Mouse (Mus musculus): ENCODE data around the gene Tubgcp6. TPM values are rescaled to one million over a fixed set of nuclear protein-coding genes. Genes with fewer than 3 reads are reported as not detected.

Gene Tubgcp6
- polyA plus RNA-seq, 1 experiment from 2014 or later: 15.8 TPM

DNA sequence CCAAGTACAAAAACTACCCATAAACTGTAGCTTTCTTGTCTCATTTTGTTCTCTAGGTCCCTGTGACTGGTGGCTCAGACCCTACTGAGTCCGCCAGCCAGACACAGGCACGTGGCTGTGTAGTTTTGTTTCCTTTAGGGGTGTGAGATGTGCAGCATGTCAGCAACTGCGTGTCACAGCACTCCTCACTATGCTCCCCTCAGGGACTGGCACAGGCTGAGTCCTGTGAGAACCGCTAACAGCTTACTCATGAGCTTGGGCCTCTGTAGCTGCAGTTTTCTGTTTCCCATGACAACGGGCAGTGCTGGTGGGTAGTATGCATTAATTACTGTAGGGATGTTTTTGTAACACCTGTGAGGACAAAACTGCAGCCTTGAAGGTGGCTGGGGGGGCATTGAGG, 30.7 kb downstream of the Tubgcp6 start:
- no peak overlapping the region for H3K27ac ChIP-seq (replicated peaks)
- H3K27me3 ChIP-seq: no peaks in the 10 kb centered on the region
- no peak overlapping the region for H3K4me3 ChIP-seq
- no peak overlapping the region for H3K4me2 ChIP-seq
- H3K4me1 ChIP-seq (replicated peaks): peaks cover 24% of the 10 kb centered on the region
- 84% methylated on average over 5 of the region's 5 CpGs for WGBS
- H3K9ac ChIP-seq: no peak overlapping the region
- no peaks in the 10 kb centered on the region for H3K9me3 ChIP-seq
- no peak for ATAC-seq (ENCODE audit: low read depth)
- H3K36me3 ChIP-seq: peaks cover 63% of the 10 kb centered on the region

GRCm38 (mm10) chr15:89090662-89091061, 32.2 kb downstream of the Tubgcp6 start:
- Histone ChIP-seq H3K9me3 (no peaks in the 10 kb centered on the region), H3K27ac (replicated peaks) (no peak overlapping the region), H3K9ac (peak overlapping the region; percentile 98), H3K4me1 (replicated peaks) (peaks cover 24% of the 10 kb centered on the region), H3K4me3 (no peak overlapping the region; the same call in 1 of the 2 replicates), H3K36me3 (peaks cover 62% of the 10 kb centered on the region), H3K4me2 (peak overlapping the region; percentile 88), H3K27me3 (no peaks in the 10 kb centered on the region)
- ATAC-seq (ENCODE audit: low read depth): no peak
- 82% methylated on average over 4 of the region's 4 CpGs for WGBS

GRCm38 (mm10) chr15:89089248-89090051, 33.5 kb downstream of the Tubgcp6 start:
- H3K4me1 ChIP-seq (replicated peaks): peaks cover 24% of the 10 kb centered on the region
- H3K27me3 ChIP-seq: no peaks in the 10 kb centered on the region
- 4% methylated on average over 64 of the region's 68 CpGs for WGBS
- no peaks in the 10 kb centered on the region for H3K9me3 ChIP-seq
- H3K4me3 ChIP-seq: peak overlapping the region; percentile 97
- peak; percentile 75 for ATAC-seq (ENCODE audit: low read depth)
- H3K4me2 ChIP-seq: peak overlapping the region; percentile 88
- peak overlapping the region; percentile 82 for H3K27ac ChIP-seq (replicated peaks)
- H3K36me3 ChIP-seq: peaks cover 62% of the 10 kb centered on the region
- H3K9ac ChIP-seq: peak overlapping the region; percentile 98

GRCm38 (mm10) chr15:89088607-89089247, 34.2 kb downstream of the Tubgcp6 start, which contains the start of gene Selenoo:
TSS of gene Selenoo (plus strand) at chr15:89089084.
- Histone ChIP-seq H3K27me3 (no peaks in the 10 kb centered on the region), H3K9me3 (no peaks in the 10 kb centered on the region), H3K36me3 (peaks cover 62% of the 10 kb centered on the region), H3K4me2 (peak within 1 kb of the TSS; percentile 88), H3K4me3 (peak within 1 kb of the TSS; percentile 97), H3K27ac (replicated peaks) (peak within 1 kb of the TSS; percentile 82), H3K9ac (peak within 1 kb of the TSS; percentile 98), H3K4me1 (replicated peaks) (peaks cover 24% of the 10 kb centered on the region)
- ATAC-seq (ENCODE audit: low read depth): peak; percentile 91
- WGBS: 3% methylated on average over 38 of the region's 38 CpGs

DNA sequence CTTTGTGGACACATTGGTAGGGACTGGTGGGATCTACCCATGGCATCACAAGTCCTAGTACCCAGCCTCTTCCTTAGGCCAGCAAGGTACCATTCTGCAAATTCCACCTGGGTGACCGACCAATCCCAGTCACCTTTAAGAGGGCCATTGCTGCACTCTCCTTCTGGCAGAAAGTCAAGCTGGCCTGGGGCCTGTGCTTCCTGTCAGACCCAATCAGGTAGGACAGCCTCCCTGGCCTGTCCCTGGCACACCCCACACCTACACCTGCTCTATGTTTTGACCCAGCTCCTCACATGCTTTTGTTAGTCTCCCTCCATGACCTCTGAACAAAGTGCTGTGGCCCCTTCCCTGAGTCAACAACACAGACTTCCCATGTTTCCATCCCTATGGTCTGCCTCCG, 38.1 kb downstream of the Tubgcp6 start:
- Histone ChIP-seq H3K9ac (no peak overlapping the region), H3K4me2 (no peak overlapping the region), H3K4me3 (no peak overlapping the region), H3K27ac (replicated peaks) (no peak overlapping the region), H3K36me3 (peaks cover 68% of the 10 kb centered on the region), H3K27me3 (no peaks in the 10 kb centered on the region), H3K4me1 (replicated peaks) (peaks cover 13% of the 10 kb centered on the region), H3K9me3 (no peaks in the 10 kb centered on the region)
- ATAC-seq (ENCODE audit: low read depth): no peak
- WGBS: 98% methylated on average over 2 of the region's 2 CpGs

DNA sequence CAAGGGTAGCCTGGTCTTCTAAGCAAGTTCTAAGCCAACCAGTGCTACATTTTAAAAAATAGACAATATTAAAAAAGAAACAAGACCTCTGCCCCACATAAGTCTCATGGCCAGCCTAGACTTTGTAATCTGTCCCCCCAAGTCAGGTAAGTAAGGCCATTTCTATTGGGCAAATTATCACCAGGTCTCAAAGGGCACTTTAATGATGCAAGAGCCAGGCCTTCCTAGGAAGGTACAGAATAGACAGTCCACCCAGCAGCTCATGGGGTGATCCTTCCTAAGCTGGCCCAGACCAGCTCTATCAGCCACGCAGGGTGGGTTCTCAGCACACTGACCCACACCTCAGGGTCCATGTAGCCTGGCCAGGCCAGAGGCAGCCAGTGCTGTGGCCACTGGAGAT, 39.0 kb downstream of the Tubgcp6 start:
- Histone ChIP-seq H3K4me2 (no peak overlapping the region), H3K27me3 (no peaks in the 10 kb centered on the region), H3K9me3 (no peaks in the 10 kb centered on the region), H3K9ac (no peak overlapping the region), H3K36me3 (peaks cover 68% of the 10 kb centered on the region), H3K4me3 (no peak overlapping the region), H3K4me1 (replicated peaks) (peaks cover 13% of the 10 kb centered on the region), H3K27ac (replicated peaks) (no peak overlapping the region)
- WGBS: 92% methylated on average over 1 of the region's 1 CpGs
- no peak for ATAC-seq (ENCODE audit: low read depth)

DNA sequence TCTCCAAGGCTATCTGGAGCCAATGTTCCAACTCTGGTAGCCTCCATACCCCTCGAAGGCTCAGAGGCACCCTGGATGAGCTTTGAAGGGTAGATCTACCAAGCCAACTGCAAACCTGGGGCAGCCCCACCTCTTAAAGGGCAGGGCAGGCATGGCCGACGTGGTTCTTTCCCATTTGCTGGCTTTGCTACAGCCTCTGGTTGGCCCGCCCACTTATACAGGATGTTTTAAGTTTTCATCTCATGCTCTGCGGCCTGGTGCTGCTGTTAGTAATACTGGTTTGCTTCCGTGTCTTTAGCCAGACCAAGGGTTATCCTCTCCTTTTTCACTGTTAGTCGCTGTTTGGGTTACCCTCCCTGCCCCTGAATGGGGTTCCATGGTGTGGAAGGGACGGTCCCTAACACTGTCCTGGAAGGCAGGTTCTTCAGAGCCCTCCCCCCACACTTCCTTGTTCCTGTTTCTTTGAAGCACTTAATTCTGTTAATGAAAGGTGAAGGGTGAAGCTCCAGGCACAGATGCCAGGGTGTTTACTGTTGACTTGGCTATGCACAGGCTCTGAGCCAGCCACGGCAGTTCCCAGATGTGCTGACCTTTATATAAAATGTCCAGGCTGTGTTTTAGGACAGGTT, 44.6 kb downstream of the Tubgcp6 start:
- no peak for ATAC-seq (ENCODE audit: low read depth)
- Histone ChIP-seq H3K27me3 (no peaks in the 10 kb centered on the region), H3K27ac (replicated peaks) (no peak overlapping the region), H3K9me3 (no peaks in the 10 kb centered on the region), H3K9ac (peak overlapping the region; percentile 97), H3K4me3 (no peak overlapping the region), H3K4me1 (replicated peaks) (peaks cover 44% of the 10 kb centered on the region), H3K4me2 (peak overlapping the region; percentile 95), H3K36me3 (peaks cover 27% of the 10 kb centered on the region)
- WGBS: 79% methylated on average over 9 of the region's 9 CpGs

GRCm38 (mm10) chr15:89076156-89076731, 46.7 kb downstream of the Tubgcp6 start:
- no peaks in the 10 kb centered on the region; the same call in 1 of the 2 replicates for H3K27me3 ChIP-seq
- WGBS: under 1% methylated on average over 24 of the region's 39 CpGs
- H3K9me3 ChIP-seq: no peaks in the 10 kb centered on the region
- peak overlapping the region; percentile 95 for H3K4me2 ChIP-seq
- peak; percentile 69 for ATAC-seq (ENCODE audit: low read depth)
- H3K9ac ChIP-seq: peak overlapping the region; percentile 97
- peak overlapping the region; percentile 85 for H3K4me3 ChIP-seq
- peak overlapping the region; percentile 93 for H3K27ac ChIP-seq (replicated peaks)
- H3K36me3 ChIP-seq: peaks cover 7% of the 10 kb centered on the region; the same call in 1 of the 2 replicates
- H3K4me1 ChIP-seq (replicated peaks): peaks cover 44% of the 10 kb centered on the region

DNA sequence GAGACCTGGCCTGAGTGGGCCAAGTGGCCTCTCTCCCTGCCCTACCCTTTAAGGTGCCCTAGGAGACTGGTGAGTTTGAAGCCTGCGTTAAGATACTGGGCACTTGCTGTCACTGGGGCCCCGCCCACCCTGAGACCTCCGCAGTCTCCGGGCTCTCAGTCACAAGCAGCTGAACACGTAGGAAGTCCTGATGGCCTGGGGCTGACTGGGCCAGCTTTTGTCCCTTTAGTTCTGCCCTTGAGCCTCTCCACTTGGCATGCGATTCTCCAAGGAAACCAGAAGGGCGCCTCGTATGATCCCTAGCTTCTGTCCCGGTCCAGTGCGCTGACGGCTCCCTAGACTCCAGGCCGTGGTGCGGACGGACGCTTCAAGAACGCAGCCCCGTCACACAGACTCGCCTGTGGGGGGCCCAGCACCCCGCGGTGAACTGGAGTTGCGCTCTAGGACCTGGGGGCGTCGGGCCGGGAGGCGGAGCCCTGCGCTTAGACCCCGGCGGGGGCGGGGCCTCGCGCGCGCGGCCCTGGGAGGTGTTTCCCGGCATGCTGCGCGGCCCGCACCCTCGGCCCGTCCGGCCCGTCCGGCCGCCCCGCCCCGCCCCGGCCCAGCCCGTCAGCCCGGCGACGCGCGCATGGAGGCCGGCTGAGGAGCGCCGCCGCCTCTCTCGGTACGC, 47.3 kb downstream of the Tubgcp6 start:
- H3K36me3 ChIP-seq: peaks cover under 1% of the 10 kb centered on the region; the same call in 1 of the 2 replicates
- peak overlapping the region; percentile 95 for H3K4me2 ChIP-seq
- no peaks in the 10 kb centered on the region; the same call in 1 of the 2 replicates for H3K27me3 ChIP-seq
- H3K9ac ChIP-seq: peak overlapping the region; percentile 97
- peak; percentile 92 for ATAC-seq (ENCODE audit: low read depth)
- H3K9me3 ChIP-seq: no peaks in the 10 kb centered on the region
- under 1% methylated on average over 34 of the region's 59 CpGs for WGBS
- peak overlapping the region; percentile 85 for H3K4me3 ChIP-seq
- peaks cover 44% of the 10 kb centered on the region for H3K4me1 ChIP-seq (replicated peaks)
- peak overlapping the region; percentile 93 for H3K27ac ChIP-seq (replicated peaks)

- Histone ChIP-seq H3K4me3 (peak within 1 kb of the TSS; percentile 85), H3K27ac (replicated peaks) (peak within 1 kb of the TSS; percentile 93), H3K4me1 (replicated peaks) (peaks cover 44% of the 10 kb centered on the region), H3K9me3 (no peaks in the 10 kb centered on the region), H3K9ac (peak within 1 kb of the TSS; percentile 97), H3K4me2 (peak within 1 kb of the TSS; percentile 95), H3K36me3 (no peaks in the 10 kb centered on the region; the same call in 1 of the 2 replicates), H3K27me3 (peaks cover 4% of the 10 kb centered on the region)
- ATAC-seq (ENCODE audit: low read depth): no peak
- 27% methylated on average over 11 of the region's 11 CpGs for WGBS
Observed at GRCm38 (mm10) chr15:89074613-89075477, 48.1 kb downstream of the Tubgcp6 start, which contains the start of gene Trabd. TSS of gene Trabd (plus strand) at chr15:89075124.

Measured in neural tube, embryonic 13.5 days (tissue).